Mouse (Mus musculus) cerebellum, postnatal 25 days (tissue): ENCODE measurements around the gene Tkt.
A peak's percentile ranks its signal among the peaks of the same experiment; 100 is the strongest.
"Not testable (repeated sequence)": the region's sequence is repeated elsewhere in the genome, so short reads cannot be mapped to it uniquely, and the experiment has no call there.

ENCODE experiments used
- DNase-seq, 2 experiments: peaks; one replicate each; pipeline ENCODE4 v3.0.0; 2021; ENCODE audit warnings: mixed read lengths in 2 of 2

Gene Tkt

GRCm38 (mm10) chr14:30548131-30548720 is at the start of gene Tkt:
Gene Tkt (plus strand): TSS chr14:30548359.
- peak in 1 of 2 experiments; percentile 55 for DNase-seq

GRCm38 (mm10) chr14:30504990-30505389 is 43.2 kb upstream of the Tkt start:
- DNase-seq = no peak

GRCm38 (mm10) chr14:30510214-30510763 is 37.9 kb upstream of the Tkt start:
- DNase-seq = no peak

- no peak for DNase-seq
Measured at GRCm38 (mm10) chr14:30512896-30513295, 35.3 kb upstream of the Tkt start.

GRCm38 (mm10) chr14:30515931-30516723 is 32.0 kb upstream of the Tkt start:
- peak; percentile 81 to 86 for DNase-seq

GRCm38 (mm10) chr14:30519323-30519722 is 28.8 kb upstream of the Tkt start:
- peak in 1 of 2 experiments; percentile 22 for DNase-seq

GRCm38 (mm10) chr14:30523356-30523755 is 24.8 kb upstream of the Tkt start:
- no peak for DNase-seq

- no peak for DNase-seq
Measured at GRCm38 (mm10) chr14:30528392-30528791, 19.8 kb upstream of the Tkt start.

- no peak for DNase-seq
Measured at GRCm38 (mm10) chr14:30528961-30529360, 19.2 kb upstream of the Tkt start.

- no peak for DNase-seq
Measured at GRCm38 (mm10) chr14:30529454-30529853, 18.7 kb upstream of the Tkt start.

- no peak for DNase-seq
Measured at GRCm38 (mm10) chr14:30530726-30531269, 17.4 kb upstream of the Tkt start.

GRCm38 (mm10) chr14:30531431-30531830 is 16.7 kb upstream of the Tkt start:
- no peak for DNase-seq

- no peak for DNase-seq
Measured at GRCm38 (mm10) chr14:30531896-30532295, 16.3 kb upstream of the Tkt start.

- DNase-seq = no peak
Measured at GRCm38 (mm10) chr14:30533780-30534450, 14.2 kb upstream of the Tkt start.

GRCm38 (mm10) chr14:30541541-30541940 is 6.6 kb upstream of the Tkt start:
- DNase-seq = peak; percentile 54 to 71

- DNase-seq = not testable (repeated sequence)
Measured at GRCm38 (mm10) chr14:30543331-30543730, 4.8 kb upstream of the Tkt start.

- DNase-seq = peak; percentile 94 to 97
Measured at GRCm38 (mm10) chr14:30548965-30549776, 1.0 kb downstream of the Tkt start.

- DNase-seq = peak in 1 of 2 experiments; percentile 48
Measured at GRCm38 (mm10) chr14:30549777-30550149, 1.6 kb downstream of the Tkt start.

- no peak for DNase-seq
Measured at GRCm38 (mm10) chr14:30550232-30551070, 2.3 kb downstream of the Tkt start.

- no peak for DNase-seq
Measured at GRCm38 (mm10) chr14:30551509-30551908, 3.4 kb downstream of the Tkt start.

GRCm38 (mm10) chr14:30551981-30552380 is 3.8 kb downstream of the Tkt start:
- DNase-seq = no peak
